Mouse (Mus musculus): ENCODE results near the gene Dgkq. TPM values are rescaled to one million over a fixed set of nuclear protein-coding genes. Genes with fewer than 3 reads are reported as not detected.

Dgkq gene
- total and polyA plus RNA-seq, 3 experiments: 11.3 TPM; not detected in 1

DNA sequence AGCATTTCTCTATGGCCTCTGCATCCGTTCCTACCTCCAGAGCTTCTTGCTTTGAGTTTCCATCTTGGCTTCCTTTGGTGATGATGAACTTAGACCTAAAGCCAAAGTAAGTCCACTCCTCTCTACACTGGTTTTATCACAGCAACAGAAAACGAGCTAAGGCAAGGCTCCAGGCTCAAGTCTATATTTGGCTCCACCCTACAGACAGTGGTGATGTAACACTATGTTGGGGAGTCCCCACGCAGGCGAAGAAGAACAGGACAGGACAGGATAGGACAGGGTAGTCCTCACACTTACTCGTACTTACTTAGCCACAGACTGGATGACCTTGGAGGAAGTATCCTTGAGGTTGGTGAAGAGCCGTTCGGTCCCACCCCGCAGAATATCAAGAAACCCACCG lies 66.9 kb downstream of the Dgkq start:
- Histone ChIP-seq H3K9me3 (replicated peaks; ENCODE audit: insufficient read depth, low read length) (no peaks in the 10 kb centered on the region), H3K4me1 (ENCODE audit: control insufficient read depth in 1 of 2, insufficient read depth in 2 of 2, low read length in 2 of 2) (no peaks in the 10 kb centered on the region), H3K27ac (ENCODE audit: control insufficient read depth, low read depth, low read length) (no peak overlapping the region), H3K36me3 (ENCODE audit: control insufficient read depth in 1 of 2, insufficient read depth in 2 of 2, low read length in 2 of 2) (peaks cover 0 to 49% of the 10 kb centered on the region in 2 experiments; a peak in 2 of 4 replicates), H3K79me2 (ENCODE audit: control insufficient read depth, insufficient read depth, low read length, poor library complexity) (no peaks in the 10 kb centered on the region), H3K27me3 (ENCODE audit: control insufficient read depth in 1 of 2, insufficient read depth in 2 of 2, low read length in 2 of 2) (no peaks in the 10 kb centered on the region), H3K9ac (ENCODE audit: control insufficient read depth, low read depth, low read length, poor library complexity, severe bottlenecking) (no peak overlapping the region), H3K4me3 (ENCODE audit: control insufficient read depth in 1 of 2, insufficient read depth in 1 of 2, low read depth in 2 of 2, low read length in 2 of 2) (no peak overlapping the region)
- no peak for DNase-seq (ENCODE audit: low read depth, low spot score)
- TF ChIP-seq USF1 (IDR thresholded peaks at IDR 0.05; ENCODE audit: low read depth, low read length) (no peak), USF2 (IDR thresholded peaks at IDR 0.05; ENCODE audit: borderline replicate concordance in 1 of 2, insufficient read depth in 1 of 2, low read depth in 1 of 2, low read length in 2 of 2) (no peak), E2F4 (IDR thresholded peaks at IDR 0.05; ENCODE audit: borderline replicate concordance, low read depth, low read length) (no peak), SMC3 (IDR thresholded peaks at IDR 0.05; ENCODE audit: low read depth, low read length) (no peak), GABPA (IDR thresholded peaks at IDR 0.05; ENCODE audit: low read depth, low read length) (no peak), ZKSCAN1 (IDR thresholded peaks at IDR 0.05; ENCODE audit: low read depth, low read length) (no peak), MAZ (IDR thresholded peaks at IDR 0.05; ENCODE audit: low read depth, low read length) (no peak), POLR2AphosphoS5 (IDR thresholded peaks at IDR 0.05; ENCODE audit: borderline replicate concordance, low read depth, low read length) (no peak), MYC (IDR thresholded peaks at IDR 0.05; ENCODE audit: low read depth, low read length) (no peak), NRF1 (IDR thresholded peaks at IDR 0.05; ENCODE audit: insufficient read depth, low read depth, low read length, poor library complexity, severe bottlenecking) (no peak), MEF2A (IDR thresholded peaks at IDR 0.05; ENCODE audit: extremely low read depth, insufficient replicate concordance, low read depth, low read length, poor library complexity, severe bottlenecking) (no peak), MXI1 (IDR thresholded peaks at IDR 0.05; ENCODE audit: low read depth, low read length) (no peak), TAL1 (IDR thresholded peaks at IDR 0.05; ENCODE audit: low read length) (no peak), HCFC1 (IDR thresholded peaks at IDR 0.05; ENCODE audit: low read depth, low read length) (no peak), ZMIZ1 (IDR thresholded peaks at IDR 0.05; ENCODE audit: low read depth, low read length) (no peak), KAT2A (conservative IDR thresholded peaks at IDR 0.05; ENCODE audit: low read depth, low read length) (no peak), MAFK (IDR thresholded peaks at IDR 0.05; ENCODE audit: borderline replicate concordance, low read depth, low read length) (no peak)

DNA sequence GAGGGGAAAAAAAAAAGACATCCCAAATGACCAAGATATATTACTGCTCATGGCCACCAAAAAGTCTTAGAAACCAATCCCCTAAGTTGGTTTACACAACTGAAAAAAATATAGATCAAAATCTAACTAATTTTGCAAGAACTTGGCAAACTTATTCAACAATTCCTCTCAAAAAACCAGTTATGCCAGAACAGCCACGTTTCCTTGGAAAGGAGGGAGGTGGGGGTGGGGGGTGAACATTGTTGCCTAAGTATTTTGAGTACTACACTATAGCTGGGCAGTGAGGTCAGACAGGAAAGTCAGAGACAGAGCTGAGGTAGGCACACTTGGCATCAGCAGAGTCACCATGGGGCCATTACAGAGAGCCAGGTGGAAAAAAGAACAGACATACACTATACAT lies 69.5 kb downstream of the Dgkq start:
- no peak overlapping the region for H3K4me3 ChIP-seq (ENCODE audit: control insufficient read depth in 1 of 2, insufficient read depth in 1 of 2, low read depth in 2 of 2, low read length in 2 of 2)
- TF ChIP-seq NRF1 (IDR thresholded peaks at IDR 0.05; ENCODE audit: insufficient read depth, low read depth, low read length, poor library complexity, severe bottlenecking): no peak
- TF ChIP-seq MYC (IDR thresholded peaks at IDR 0.05; ENCODE audit: low read depth, low read length): no peak
- TF ChIP-seq GABPA (IDR thresholded peaks at IDR 0.05; ENCODE audit: low read depth, low read length): no peak
- H3K79me2 ChIP-seq (ENCODE audit: control insufficient read depth, insufficient read depth, low read length, poor library complexity): no peaks in the 10 kb centered on the region
- H3K27me3 ChIP-seq (ENCODE audit: control insufficient read depth in 1 of 2, insufficient read depth in 2 of 2, low read length in 2 of 2): no peaks in the 10 kb centered on the region
- no peaks in the 10 kb centered on the region for H3K9me3 ChIP-seq (replicated peaks; ENCODE audit: insufficient read depth, low read length)
- no peak overlapping the region for H3K27ac ChIP-seq (ENCODE audit: control insufficient read depth, low read depth, low read length)
- DNase-seq (ENCODE audit: low read depth, low spot score): no peak
- no peak overlapping the region for H3K9ac ChIP-seq (ENCODE audit: control insufficient read depth, low read depth, low read length, poor library complexity, severe bottlenecking)
- H3K4me1 ChIP-seq (ENCODE audit: control insufficient read depth in 1 of 2, insufficient read depth in 2 of 2, low read length in 2 of 2): no peaks in the 10 kb centered on the region
- peaks cover 0 to 50% of the 10 kb centered on the region in 2 experiments; a peak in 2 of 4 replicates for H3K36me3 ChIP-seq (ENCODE audit: control insufficient read depth in 1 of 2, insufficient read depth in 2 of 2, low read length in 2 of 2)

Other genes with a start within 250 kb of the Dgkq start
- gene Atp5k, start 235.2 kb downstream of the Dgkq start, total RNA-seq (2012; rRNA removed): 793 and 801 TPM in 2 replicates
- 100 to 1,000 TPM in 1 of 2 experiments, not detected in 1; 329 TPM for gene Atp5k, start 235.2 kb downstream of the Dgkq start, polyA plus RNA-seq (2012; ENCODE audit: insufficient read depth in 1 of 2, insufficient read length in 2 of 2, low read depth in 1 of 2, low replicate concordance in 2 of 2, missing spikeins in 1 of 2)
- not detected in 2 replicates for gene Mfsd7a, start 220.8 kb downstream of the Dgkq start, total RNA-seq (2012; rRNA removed)
- not detected for gene Mfsd7a, start 220.8 kb downstream of the Dgkq start, polyA plus RNA-seq (2012; ENCODE audit: insufficient read depth in 1 of 2, insufficient read length in 2 of 2, low read depth in 1 of 2, low replicate concordance in 2 of 2, missing spikeins in 1 of 2)
- gene Pcgf3, start 208.4 kb downstream of the Dgkq start, total RNA-seq (2012; rRNA removed): 7.3 and 7.4 TPM in 2 replicates
- gene Pcgf3, start 208.4 kb downstream of the Dgkq start, polyA plus RNA-seq (2012; ENCODE audit: insufficient read depth in 1 of 2, insufficient read length in 2 of 2, low read depth in 1 of 2, low replicate concordance in 2 of 2, missing spikeins in 1 of 2): 10 to 100 TPM in 1 of 2 experiments, not detected in 1; 26.4 TPM
- gene Cplx1, start 119.6 kb downstream of the Dgkq start, total RNA-seq (2012; rRNA removed): not detected in 2 replicates
- gene Cplx1, start 119.6 kb downstream of the Dgkq start, polyA plus RNA-seq (2012; ENCODE audit: insufficient read depth in 1 of 2, insufficient read length in 2 of 2, low read depth in 1 of 2, low replicate concordance in 2 of 2, missing spikeins in 1 of 2): not detected
- 48.5 and 54.9 TPM in 2 replicates for gene Gak, start 39.9 kb downstream of the Dgkq start, total RNA-seq (2012; rRNA removed)
- 10 to 100 TPM in 1 of 2 experiments, not detected in 1; 76.4 TPM for gene Gak, start 39.9 kb downstream of the Dgkq start, polyA plus RNA-seq (2012; ENCODE audit: insufficient read depth in 1 of 2, insufficient read length in 2 of 2, low read depth in 1 of 2, low replicate concordance in 2 of 2, missing spikeins in 1 of 2)
- gene Tmem175, start 39.9 kb downstream of the Dgkq start, total RNA-seq (2012; rRNA removed): 19.3 and 22.1 TPM in 2 replicates
- 10 to 100 TPM in 1 of 2 experiments, not detected in 1; 39.2 TPM for gene Tmem175, start 39.9 kb downstream of the Dgkq start, polyA plus RNA-seq (2012; ENCODE audit: insufficient read depth in 1 of 2, insufficient read length in 2 of 2, low read depth in 1 of 2, low replicate concordance in 2 of 2, missing spikeins in 1 of 2)
- 1.5 and 1.9 TPM in 2 replicates for gene Idua, start 9.3 kb downstream of the Dgkq start, total RNA-seq (2012; rRNA removed)
- gene Idua, start 9.3 kb downstream of the Dgkq start, polyA plus RNA-seq (2012; ENCODE audit: insufficient read depth in 1 of 2, insufficient read length in 2 of 2, low read depth in 1 of 2, low replicate concordance in 2 of 2, missing spikeins in 1 of 2): 1 to 10 TPM in 1 of 2 experiments, not detected in 1; 9.5 TPM
- gene Slc26a1, start 5.9 kb upstream of the Dgkq start, total RNA-seq (2012; rRNA removed): 31.2 and 33.9 TPM in 2 replicates
- 10 to 100 TPM in 1 of 2 experiments, not detected in 1; 29.6 TPM for gene Slc26a1, start 5.9 kb upstream of the Dgkq start, polyA plus RNA-seq (2012; ENCODE audit: insufficient read depth in 1 of 2, insufficient read length in 2 of 2, low read depth in 1 of 2, low replicate concordance in 2 of 2, missing spikeins in 1 of 2)
- 13.1 and 16.0 TPM in 2 replicates for gene Fgfrl1, start 22.7 kb upstream of the Dgkq start, total RNA-seq (2012; rRNA removed)
- 10 to 100 TPM in 1 of 2 experiments, not detected in 1; 27.3 TPM for gene Fgfrl1, start 22.7 kb upstream of the Dgkq start, polyA plus RNA-seq (2012; ENCODE audit: insufficient read depth in 1 of 2, insufficient read length in 2 of 2, low read depth in 1 of 2, low replicate concordance in 2 of 2, missing spikeins in 1 of 2)
- 0.58 TPM in 1 of 2 replicates, not detected in the other for gene Rnf212, start 105.3 kb upstream of the Dgkq start, total RNA-seq (2012; rRNA removed)
- under 1 TPM in 1 of 2 experiments, not detected in 1; 0.46 TPM for gene Rnf212, start 105.3 kb upstream of the Dgkq start, polyA plus RNA-seq (2012; ENCODE audit: insufficient read depth in 1 of 2, insufficient read length in 2 of 2, low read depth in 1 of 2, low replicate concordance in 2 of 2, missing spikeins in 1 of 2)
- gene Tmed11, start 125.7 kb upstream of the Dgkq start, total RNA-seq (2012; rRNA removed): not detected in 2 replicates
- gene Tmed11, start 125.7 kb upstream of the Dgkq start, polyA plus RNA-seq (2012; ENCODE audit: insufficient read depth in 1 of 2, insufficient read length in 2 of 2, low read depth in 1 of 2, low replicate concordance in 2 of 2, missing spikeins in 1 of 2): not detected
- gene Vmn2r8, start 139.2 kb upstream of the Dgkq start, total RNA-seq (2012; rRNA removed): not detected in 2 replicates
- gene Vmn2r8, start 139.2 kb upstream of the Dgkq start, polyA plus RNA-seq (2012; ENCODE audit: insufficient read depth in 1 of 2, insufficient read length in 2 of 2, low read depth in 1 of 2, low replicate concordance in 2 of 2, missing spikeins in 1 of 2): not detected
- not detected in 2 replicates for gene Vmn2r9, start 182.9 kb upstream of the Dgkq start, total RNA-seq (2012; rRNA removed)
- gene Vmn2r9, start 182.9 kb upstream of the Dgkq start, polyA plus RNA-seq (2012; ENCODE audit: insufficient read depth in 1 of 2, insufficient read length in 2 of 2, low read depth in 1 of 2, low replicate concordance in 2 of 2, missing spikeins in 1 of 2): not detected

Measured in MEL (cell line).